Mouse (Mus musculus) heart, embryonic 14.5 days (tissue): ENCODE measurements around the gene Nt5c3b. TPM values are rescaled to one million over a fixed set of nuclear protein-coding genes. Genes with fewer than 3 reads are reported as not detected.

ENCODE experiments used
- ATAC-seq: fragments of 200-750 bp; cut with Nextera tagmentation; 2 replicates; pipeline ENCODE4 v1.8.0; 2017; ENCODE audit warnings: low read depth, moderate TSS enrichment; ENCODE audit not compliant: insufficient number of reproducible peaks, insufficient read depth, low FRiP score
- H3K27ac ChIP-seq, 2 experiments: fragments of 200-500 bp in 1 of 2; fragments of 300-500 bp in 1 of 2; sonication (generic) in 1 of 2; replicated peaks in 1 of 2; 2 replicates each; pipeline ENCODE4 v1.5.1; 2012 to 2014; ENCODE audit warnings: low read depth in 2 of 2, low read length in 2 of 2, control low read depth in 1 of 2, mild to moderate bottlenecking in 1 of 2, mixed read lengths in 1 of 2; ENCODE audit not compliant: control insufficient read depth in 1 of 2, insufficient read depth in 1 of 2
- H3K27me3 ChIP-seq: fragments of 300-500 bp; sonication (generic); 2 replicates; pipeline ENCODE4 v1.6.1; 2014; ENCODE audit warnings: mild to moderate bottlenecking, low read length, control low read depth; ENCODE audit not compliant: control insufficient read depth, insufficient read depth
- H3K36me3 ChIP-seq: fragments of 300-500 bp; sonication (generic); 2 replicates; pipeline ENCODE4 v1.6.1; 2014; ENCODE audit warnings: mild to moderate bottlenecking, control low read depth, low read length, mixed read lengths; ENCODE audit not compliant: control insufficient read depth, insufficient read depth
- H3K4me1 ChIP-seq, 2 experiments: fragments of 200-500 bp in 1 of 2; fragments of 300-500 bp in 1 of 2; sonication (generic) in 1 of 2; 2 replicates each; pipeline ENCODE4 v1.6.1; 2012 to 2014; ENCODE audit warnings: low read length in 2 of 2, control low read depth in 1 of 2, mixed read lengths in 1 of 2; ENCODE audit not compliant: control insufficient read depth in 2 of 2, insufficient read depth in 2 of 2
- H3K4me2 ChIP-seq: fragments of 300-500 bp; sonication (generic); 2 replicates; pipeline ENCODE4 v1.6.1; 2014; ENCODE audit warnings: mild to moderate bottlenecking, low read length
- H3K4me3 ChIP-seq, 2 experiments: fragments of 200-500 bp in 1 of 2; fragments of 300-500 bp in 1 of 2; sonication (generic) in 1 of 2; 2 replicates each; pipeline ENCODE4 v1.5.1; 2012 to 2014; ENCODE audit warnings: low read length in 2 of 2, mild to moderate bottlenecking in 2 of 2, control low read depth in 1 of 2, low read depth in 1 of 2, moderate library complexity in 1 of 2; ENCODE audit not compliant: control insufficient read depth in 1 of 2, insufficient read depth in 1 of 2
- H3K9ac ChIP-seq: fragments of 300-500 bp; sonication (generic); 2 replicates; pipeline ENCODE4 v1.6.1; 2014; ENCODE audit warnings: mild to moderate bottlenecking, low read length
- H3K9me3 ChIP-seq: fragments of 300-500 bp; sonication (generic); 2 replicates; pipeline ENCODE4 v1.6.1; 2016; ENCODE audit warnings: low read length, control low read depth; ENCODE audit not compliant: control insufficient read depth
- WGBS: fragments of 180-500 bp; shearing (Covaris S2); extraction: QIAGEN DNeasy Blood & Tissue Kit; methylation state at CpG from one replicate; pipeline ENCODE4 v1.1.7; 2014; 5-methylcytosine and 5-hydroxymethylcytosine counted together
- microRNA-seq: library from miRNA; unstranded; fragments of <30 nt; microRNA quantifications from one replicate; pipeline ENCODE4, GENCODE M21; 2016
- polyA plus RNA-seq: library from polyadenylated mRNA; unstranded; fragments of >200 nt; fragmentation: Nextera tagmentation; extraction: Ambion mirVana; gene quantifications from 2 replicates; pipeline ENCODE4 v1.2.1, GENCODE M21; 2014

Nt5c3b gene
- polyA plus RNA-seq, 1 experiment from 2014 or later, result 102 TPM

GRCm38 (mm10) chr11:100375127-100375526 is 66.5 kb downstream of the Nt5c3b start:
- 0 out of 4 replicates have a peak overlapping the region, but pooled peaks of 1 of the 2 experiments have one; percentile 24 for H3K27ac ChIP-seq
- WGBS, result 80% methylated on average over 9 of the region's 9 CpGs
- ATAC-seq, result no peak

More at GRCm38 (mm10) chr11:100375127-100375526, 66.5 kb downstream of the Nt5c3b start:
- Histone ChIP-seq H3K27me3 (no peaks in the 10 kb centered on the region), H3K9ac (no peak overlapping the region), H3K4me3 (no peak overlapping the region), H3K36me3 (peaks cover 99% of the 10 kb centered on the region), H3K4me2 (no peak overlapping the region), H3K9me3 (no peaks in the 10 kb centered on the region), H3K4me1 (no peaks in the 10 kb centered on the region)

Small RNAs within 50 kb of the gene (microRNA-seq; reads per million reads assigned to microRNA genes)
- gene Gm27374 (not detected), gene Mir7116 (not detected)

Other genes with a start within 250 kb of the Nt5c3b start
- gene Krt9, start 248.6 kb downstream of the Nt5c3b start, polyA plus RNA-seq, result not detected in 2 replicates
- 1.5 and 1.9 TPM in 2 replicates for gene Krt14, start 234.3 kb downstream of the Nt5c3b start, polyA plus RNA-seq
- not detected in 2 replicates for gene Krt16, start 192.9 kb downstream of the Nt5c3b start, polyA plus RNA-seq
- gene Krt17, start 180.8 kb downstream of the Nt5c3b start, polyA plus RNA-seq, result 1.4 TPM in 2 replicates
- gene Krt42, start 171.9 kb downstream of the Nt5c3b start, polyA plus RNA-seq, result not detected in 2 replicates
- gene Eif1, start 121.9 kb downstream of the Nt5c3b start, polyA plus RNA-seq, result 1,807 and 1,900 TPM in 2 replicates
- not detected in 2 replicates for gene Gast, start 107.4 kb downstream of the Nt5c3b start, polyA plus RNA-seq
- 3.4 and 4.3 TPM in 2 replicates for gene Hap1, start 85.7 kb downstream of the Nt5c3b start, polyA plus RNA-seq
- 117 and 118 TPM in 2 replicates for gene Jup, start 44.0 kb downstream of the Nt5c3b start, polyA plus RNA-seq
- gene P3h4, start 27.0 kb downstream of the Nt5c3b start, polyA plus RNA-seq, result 54.7 and 58.1 TPM in 2 replicates
- gene Fkbp10, start 26.1 kb downstream of the Nt5c3b start, polyA plus RNA-seq, result 94.5 and 95.3 TPM in 2 replicates
- 0.36 and 0.44 TPM in 2 replicates for gene Klhl10, start 109 bp upstream of the Nt5c3b start, polyA plus RNA-seq
- 8.6 and 9.3 TPM in 2 replicates for gene Klhl11, start 30.9 kb upstream of the Nt5c3b start, polyA plus RNA-seq
- 51.6 and 54.0 TPM in 2 replicates for gene Acly, start 86.2 kb upstream of the Nt5c3b start, polyA plus RNA-seq
- 0.13 and 1.0 TPM in 2 replicates for gene Ttc25, start 103.8 kb upstream of the Nt5c3b start, polyA plus RNA-seq
- 19.2 and 20.8 TPM in 2 replicates for gene Cnp, start 133.1 kb upstream of the Nt5c3b start, polyA plus RNA-seq
- gene Nkiras2, start 177.4 kb upstream of the Nt5c3b start, polyA plus RNA-seq, result 76.6 and 81.1 TPM in 2 replicates
- 66.4 and 69.6 TPM in 2 replicates for gene Dnajc7, start 178.4 kb upstream of the Nt5c3b start, polyA plus RNA-seq